Mouse (Mus musculus): ENCODE results near the gene Fam217a. TPM values are rescaled to one million over a fixed set of nuclear protein-coding genes. Genes with fewer than 3 reads are reported as not detected.
"Not testable (repeated sequence)": the region's sequence is repeated elsewhere in the genome, so short reads cannot be mapped to it uniquely, and the experiment has no call there.

Fam217a gene
- polyA plus RNA-seq, 1 experiment, result 1.1 TPM

DNA sequence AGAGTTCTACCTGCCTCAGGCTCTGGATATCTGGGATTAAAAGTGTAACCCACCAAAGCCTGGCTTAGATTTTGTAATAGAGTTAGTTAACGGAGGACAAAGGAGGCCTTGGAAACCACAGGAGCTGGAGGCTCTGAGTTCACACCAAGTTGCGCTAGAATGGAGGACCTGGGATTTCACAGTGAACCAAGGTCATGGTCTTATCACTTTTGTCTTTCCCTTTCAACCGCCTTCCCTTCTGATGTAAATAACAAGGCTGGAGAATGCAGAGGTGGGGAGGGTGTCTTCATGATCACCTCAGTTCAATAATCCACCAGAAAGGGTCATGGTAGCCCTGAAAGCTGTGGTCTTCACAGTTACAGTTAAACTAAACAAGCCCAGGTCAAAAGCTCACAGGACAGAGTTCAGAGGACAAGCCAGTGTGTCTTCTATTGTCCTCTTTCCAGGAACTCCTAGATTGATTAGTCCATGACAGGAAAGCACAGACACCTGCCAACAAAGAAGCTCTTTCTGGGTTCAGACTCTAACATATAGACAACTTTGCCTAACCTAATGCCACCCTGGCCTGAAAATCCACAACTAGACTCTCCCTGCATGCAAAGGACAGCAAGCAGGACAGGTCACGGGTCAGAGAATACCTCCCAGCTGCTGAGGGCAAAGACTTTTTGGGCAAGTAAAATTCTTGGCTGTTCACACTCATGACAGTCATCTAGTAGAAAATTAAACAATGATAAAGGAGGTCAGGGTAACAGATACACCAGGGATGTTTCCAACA is 37.1 kb upstream of the Fam217a start:
- Histone ChIP-seq H3K4me3 (replicated peaks; ENCODE audit: insufficient read depth, low read depth, low read length) (no peak overlapping the region), H3K4me1 (ENCODE audit: control insufficient read depth, insufficient read depth, low read length) (no peaks in the 10 kb centered on the region), H3K27me3 (ENCODE audit: control insufficient read depth, insufficient read depth, low read length) (no peaks in the 10 kb centered on the region; the same call in 1 of the 2 replicates), H3K27ac (ENCODE audit: insufficient read depth, low read length) (no peak overlapping the region)
- WGBS, result 93% methylated on average over 4 of the region's 4 CpGs
- no peak for DNase-seq
- TF ChIP-seq CTCF (IDR thresholded peaks at IDR 0.05; ENCODE audit: borderline replicate concordance, insufficient read depth, low read depth, low read length) (no peak), POLR2A (IDR thresholded peaks at IDR 0.05; ENCODE audit: borderline replicate concordance, insufficient read depth, low read length) (no peak)

DNA sequence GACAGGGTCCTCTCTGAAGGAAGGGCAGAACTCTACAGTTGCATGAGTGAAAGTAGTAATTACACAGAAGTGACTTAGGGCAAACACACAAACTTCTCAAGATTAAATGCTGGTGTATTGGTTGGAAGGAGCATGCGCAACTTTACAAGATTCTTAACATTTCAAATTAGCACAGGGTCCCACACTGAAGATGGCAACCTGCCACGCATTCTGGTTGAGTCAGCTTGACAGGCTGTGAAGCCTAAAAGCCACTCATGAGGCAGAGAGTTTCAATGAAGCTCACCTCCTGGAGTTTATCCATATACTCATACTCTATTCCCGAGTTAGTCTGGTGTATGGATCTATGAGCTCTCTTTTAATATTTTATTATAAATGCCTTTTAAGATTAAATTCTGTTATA is 34.0 kb upstream of the Fam217a start:
- 68% methylated on average over 3 of the region's 3 CpGs for WGBS
- DNase-seq; H3K27me3 ChIP-seq (ENCODE audit: control insufficient read depth, insufficient read depth, low read length); H3K4me1 ChIP-seq (ENCODE audit: control insufficient read depth, insufficient read depth, low read length); H3K27ac ChIP-seq (ENCODE audit: insufficient read depth, low read length); H3K4me3 ChIP-seq (replicated peaks; ENCODE audit: insufficient read depth, low read depth, low read length): not testable (repeated sequence)

DNA sequence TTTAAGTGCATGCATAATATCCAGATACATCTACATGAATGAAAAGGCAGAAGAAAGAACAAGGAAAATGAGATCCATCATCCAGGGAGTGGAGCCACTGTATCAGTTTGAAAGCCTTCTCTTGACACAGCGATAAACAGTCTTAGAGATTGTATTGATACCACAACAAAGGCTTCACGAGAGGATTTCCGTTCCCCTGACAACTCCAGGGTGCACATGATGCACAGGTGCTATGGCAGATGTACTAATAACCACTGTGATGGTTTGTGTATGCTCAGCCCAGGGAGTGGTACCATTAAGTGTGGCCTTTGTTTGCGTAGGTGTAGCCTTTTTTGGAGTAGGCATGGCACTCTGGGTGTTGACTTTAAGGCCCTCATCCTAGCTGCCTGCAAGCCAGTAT is 32.8 kb upstream of the Fam217a start:
- 86% methylated on average over 4 of the region's 4 CpGs for WGBS
- H3K27me3 ChIP-seq (ENCODE audit: control insufficient read depth, insufficient read depth, low read length), result no peaks in the 10 kb centered on the region; the same call in 1 of the 2 replicates

DNA sequence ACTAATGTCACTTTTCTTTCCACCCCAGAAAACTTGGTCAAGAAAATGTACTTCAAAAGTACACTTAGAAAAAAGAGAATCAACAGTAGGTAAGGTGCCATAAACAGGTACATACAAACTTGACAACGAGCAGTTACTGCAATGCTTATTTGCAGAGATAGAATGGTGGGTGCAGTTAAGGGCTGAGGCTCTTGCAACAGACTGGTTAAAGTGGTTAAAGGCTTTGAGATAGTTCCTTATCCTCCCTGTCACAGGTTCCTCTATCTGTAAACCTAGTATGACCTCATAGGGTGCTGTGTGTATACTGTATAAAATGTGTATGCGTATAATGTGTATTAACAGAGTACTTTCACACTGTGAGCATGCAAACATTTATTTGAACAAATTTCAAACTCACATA is 27.3 kb upstream of the Fam217a start:
- not testable (repeated sequence) for DNase-seq; H3K27ac ChIP-seq (ENCODE audit: insufficient read depth, low read length); H3K27me3 ChIP-seq (ENCODE audit: control insufficient read depth, insufficient read depth, low read length); H3K4me3 ChIP-seq (replicated peaks; ENCODE audit: insufficient read depth, low read depth, low read length); H3K4me1 ChIP-seq (ENCODE audit: control insufficient read depth, insufficient read depth, low read length)
- WGBS, result 95% methylated on average over 2 of the region's 2 CpGs

More for the DNA sequence above, 32.8 kb upstream of the Fam217a start:
- no peak for TF ChIP-seq POLR2A (IDR thresholded peaks at IDR 0.05; ENCODE audit: borderline replicate concordance, insufficient read depth, low read length)
- TF ChIP-seq CTCF (IDR thresholded peaks at IDR 0.05; ENCODE audit: borderline replicate concordance, insufficient read depth, low read depth, low read length), result no peak
- Histone ChIP-seq H3K4me1 (ENCODE audit: control insufficient read depth, insufficient read depth, low read length) (no peaks in the 10 kb centered on the region), H3K27ac (ENCODE audit: insufficient read depth, low read length) (no peak overlapping the region), H3K4me3 (replicated peaks; ENCODE audit: insufficient read depth, low read depth, low read length) (no peak overlapping the region)
- DNase-seq, result no peak

DNA sequence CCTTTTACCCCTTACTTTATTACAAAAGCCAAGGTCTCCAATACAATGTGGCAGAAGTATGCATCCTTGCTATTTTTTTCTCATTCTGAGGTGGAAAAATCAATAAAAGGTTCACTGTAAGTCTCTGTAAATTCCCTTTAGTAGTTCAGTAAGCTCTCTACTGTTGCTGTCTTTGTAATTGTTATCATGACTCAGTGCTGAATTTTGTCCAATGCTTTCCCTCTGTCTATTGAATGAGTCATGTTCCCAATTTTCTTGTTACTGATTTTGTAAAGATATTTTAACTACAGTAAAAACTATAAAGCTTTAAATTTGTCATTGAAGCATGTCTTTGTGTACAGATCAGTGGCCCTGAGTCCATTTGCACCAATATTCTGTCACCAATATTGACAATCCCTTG is 18.3 kb upstream of the Fam217a start:
- DNase-seq, result no peak
- TF ChIP-seq CTCF (IDR thresholded peaks at IDR 0.05; ENCODE audit: borderline replicate concordance, insufficient read depth, low read depth, low read length) (no peak), POLR2A (IDR thresholded peaks at IDR 0.05; ENCODE audit: borderline replicate concordance, insufficient read depth, low read length) (no peak)

DNA sequence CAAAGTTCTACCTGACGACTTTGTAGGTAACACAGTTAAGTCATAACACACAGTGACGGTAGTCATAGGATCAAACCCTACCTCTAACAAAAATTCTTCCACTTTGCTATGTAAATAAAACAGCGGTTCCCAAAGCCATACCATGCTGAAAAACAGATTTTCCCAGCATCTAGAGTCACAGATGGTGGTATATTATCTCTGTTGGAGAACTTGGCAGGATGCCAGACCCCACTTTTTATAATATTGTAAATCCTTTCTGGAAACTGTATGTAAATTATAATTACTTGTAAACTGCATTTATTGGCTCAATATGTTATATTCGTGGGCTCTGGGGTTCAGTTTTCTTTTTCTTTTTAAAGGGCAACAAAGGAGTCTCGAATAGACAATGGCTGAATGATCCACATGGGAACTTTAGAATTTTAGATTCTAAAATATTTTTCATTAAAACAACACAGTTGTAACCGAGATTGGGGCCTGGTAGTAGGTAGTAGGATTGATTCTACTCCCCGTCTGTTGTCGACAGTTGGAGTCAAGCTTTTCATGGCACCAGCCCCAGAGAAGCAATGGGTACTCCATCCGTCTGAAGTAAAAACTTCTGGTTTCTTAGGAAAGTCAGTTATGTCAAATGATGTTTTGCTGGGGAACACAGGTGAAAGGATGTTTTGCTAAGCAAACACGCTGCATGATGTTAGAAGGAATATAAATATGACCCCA is 11.0 kb upstream of the Fam217a start:
- no peak overlapping the region for H3K4me3 ChIP-seq (replicated peaks; ENCODE audit: insufficient read depth, low read depth, low read length)
- H3K27ac ChIP-seq (ENCODE audit: insufficient read depth, low read length), result no peak overlapping the region
- no peaks in the 10 kb centered on the region for H3K27me3 ChIP-seq (ENCODE audit: control insufficient read depth, insufficient read depth, low read length)
- no peak for DNase-seq
- H3K4me1 ChIP-seq (ENCODE audit: control insufficient read depth, insufficient read depth, low read length), result no peaks in the 10 kb centered on the region
- no peak for TF ChIP-seq CTCF (IDR thresholded peaks at IDR 0.05; ENCODE audit: borderline replicate concordance, insufficient read depth, low read depth, low read length)
- TF ChIP-seq POLR2A (IDR thresholded peaks at IDR 0.05; ENCODE audit: borderline replicate concordance, insufficient read depth, low read length), result no peak
- WGBS, result 53% methylated on average over 10 of the region's 10 CpGs

More for the DNA sequence above, 18.3 kb upstream of the Fam217a start:
- Histone ChIP-seq H3K27me3 (ENCODE audit: control insufficient read depth, insufficient read depth, low read length) (no peaks in the 10 kb centered on the region), H3K4me3 (replicated peaks; ENCODE audit: insufficient read depth, low read depth, low read length) (no peak overlapping the region), H3K4me1 (ENCODE audit: control insufficient read depth, insufficient read depth, low read length) (no peaks in the 10 kb centered on the region), H3K27ac (ENCODE audit: insufficient read depth, low read length) (no peak overlapping the region)

DNA sequence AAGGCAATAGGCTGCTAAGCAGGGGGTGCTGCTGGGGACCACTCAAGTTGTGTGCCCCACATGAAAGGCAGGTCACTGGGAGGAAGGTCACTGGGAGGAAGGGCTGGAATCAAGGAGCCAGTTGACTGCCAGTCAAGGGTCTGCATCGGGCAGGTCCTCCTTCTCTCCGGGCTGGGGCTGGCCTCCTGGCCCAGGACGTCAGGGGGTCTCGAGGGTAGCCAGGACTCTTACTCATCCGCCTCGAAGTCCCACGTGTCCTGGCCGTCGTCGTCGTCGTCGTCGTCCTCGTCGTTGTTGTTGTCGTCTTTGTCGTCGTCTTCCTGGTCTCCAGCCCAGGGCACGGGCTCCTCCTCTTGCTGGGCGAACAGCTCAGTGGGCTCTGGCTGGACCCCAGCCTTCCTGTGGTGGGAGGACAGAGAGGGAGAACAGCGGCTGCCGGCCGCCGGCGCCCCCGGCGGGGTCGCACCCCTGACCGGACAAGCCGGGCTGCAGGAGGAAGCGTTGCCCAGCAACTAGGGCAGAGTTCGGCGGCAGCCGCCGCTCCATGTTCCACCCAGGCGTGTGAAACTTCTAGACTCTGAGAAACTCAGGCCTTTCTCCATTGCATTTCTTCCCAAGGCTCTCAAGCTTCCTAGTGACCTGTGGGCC is 7.5 kb downstream of the Fam217a start:
- H3K4me1 ChIP-seq (ENCODE audit: control insufficient read depth, insufficient read depth, low read length), result peaks cover 3% of the 10 kb centered on the region; the same call in 1 of the 2 replicates
- no peak overlapping the region for H3K27ac ChIP-seq (ENCODE audit: insufficient read depth, low read length)
- no peak for DNase-seq
- no peaks in the 10 kb centered on the region for H3K27me3 ChIP-seq (ENCODE audit: control insufficient read depth, insufficient read depth, low read length)
- TF ChIP-seq CTCF (IDR thresholded peaks at IDR 0.05; ENCODE audit: borderline replicate concordance, insufficient read depth, low read depth, low read length) (no peak), POLR2A (IDR thresholded peaks at IDR 0.05; ENCODE audit: borderline replicate concordance, insufficient read depth, low read length) (no peak)
- no peak overlapping the region for H3K4me3 ChIP-seq (replicated peaks; ENCODE audit: insufficient read depth, low read depth, low read length)
- 9% methylated on average over 37 of the region's 37 CpGs for WGBS

DNA sequence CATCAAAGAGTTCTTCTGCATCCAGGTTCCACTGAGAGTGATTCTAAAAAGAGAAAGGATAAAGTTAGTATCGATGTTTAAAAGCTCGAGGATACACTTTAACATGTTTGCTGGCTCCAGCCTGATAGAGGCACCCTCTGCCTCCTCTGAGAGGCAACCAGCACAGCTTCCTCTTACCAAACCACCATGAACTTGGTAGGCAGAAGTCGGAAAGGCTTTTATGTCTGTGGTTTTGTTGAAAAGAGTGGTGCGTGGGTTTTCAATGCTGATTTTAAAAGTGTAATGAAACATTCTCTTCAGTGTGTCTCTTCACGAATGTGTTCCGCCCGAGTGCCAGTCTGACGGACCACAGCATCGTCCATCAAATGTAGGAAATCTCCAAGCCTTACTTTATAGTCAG is 9.5 kb downstream of the Fam217a start:
- peaks cover 3% of the 10 kb centered on the region; the same call in 1 of the 2 replicates for H3K4me1 ChIP-seq (ENCODE audit: control insufficient read depth, insufficient read depth, low read length)
- no peak for TF ChIP-seq CTCF (IDR thresholded peaks at IDR 0.05; ENCODE audit: borderline replicate concordance, insufficient read depth, low read depth, low read length)
- TF ChIP-seq POLR2A (IDR thresholded peaks at IDR 0.05; ENCODE audit: borderline replicate concordance, insufficient read depth, low read length), result no peak
- no peaks in the 10 kb centered on the region for H3K27me3 ChIP-seq (ENCODE audit: control insufficient read depth, insufficient read depth, low read length)
- H3K27ac ChIP-seq (ENCODE audit: insufficient read depth, low read length), result no peak overlapping the region
- H3K4me3 ChIP-seq (replicated peaks; ENCODE audit: insufficient read depth, low read depth, low read length), result no peak overlapping the region
- no peak for DNase-seq
- 85% methylated on average over 9 of the region's 9 CpGs for WGBS

Measured in cerebellum, adult 2 months (tissue).